Mouse (Mus musculus): ENCODE results near the gene Mfn2. TPM values are rescaled to one million over a fixed set of nuclear protein-coding genes. Genes with fewer than 3 reads are reported as not detected.
A peak's percentile ranks its signal among the peaks of the same experiment; 100 is the strongest.

Mfn2 gene
- 55.3 and 60.2 TPM in 2 replicates for polyA plus RNA-seq (2011; ENCODE audit: insufficient read length, low read depth, missing spikeins)

GRCm38 (mm10) chr4:147904313-147905089 is at the start of gene Mfn2:
Gene Mfn2, minus strand, starts transcription at chr4:147904704.
- Histone ChIP-seq H3K4me3 (ENCODE audit: insufficient read depth, low read length) (peak within 1 kb of the TSS; percentile 70), H3K4me1 (ENCODE audit: control insufficient read depth, insufficient read depth, low read length) (peaks cover 12% of the 10 kb centered on the region; the same call in 1 of the 2 replicates), H3K27ac (ENCODE audit: insufficient read depth, low read length) (peak within 1 kb of the TSS; percentile 72)
- TF ChIP-seq CTCF (IDR thresholded peaks at IDR 0.05; ENCODE audit: borderline replicate concordance, insufficient read depth, low read length) (no peak), POLR2A (IDR thresholded peaks at IDR 0.05; ENCODE audit: low read depth, low read length) (peak; percentile 64; the same call in 1 of the 2 replicates)

GRCm38 (mm10) chr4:147953590-147953989 is 49.1 kb upstream of the Mfn2 start:
- no peak for TF ChIP-seq CTCF (IDR thresholded peaks at IDR 0.05; ENCODE audit: borderline replicate concordance, insufficient read depth, low read length)
- TF ChIP-seq POLR2A (IDR thresholded peaks at IDR 0.05; ENCODE audit: low read depth, low read length) = no peak
- Histone ChIP-seq H3K27ac (ENCODE audit: insufficient read depth, low read length) (no peak overlapping the region), H3K4me1 (ENCODE audit: control insufficient read depth, insufficient read depth, low read length) (no peaks in the 10 kb centered on the region), H3K4me3 (ENCODE audit: insufficient read depth, low read length) (no peak overlapping the region)

GRCm38 (mm10) chr4:147947511-147947910 is 43.0 kb upstream of the Mfn2 start:
- H3K27ac ChIP-seq (ENCODE audit: insufficient read depth, low read length) = no peak overlapping the region
- H3K4me3 ChIP-seq (ENCODE audit: insufficient read depth, low read length) = no peak overlapping the region
- no peak for TF ChIP-seq CTCF (IDR thresholded peaks at IDR 0.05; ENCODE audit: borderline replicate concordance, insufficient read depth, low read length)
- no peak for TF ChIP-seq POLR2A (IDR thresholded peaks at IDR 0.05; ENCODE audit: low read depth, low read length)
- no peaks in the 10 kb centered on the region for H3K4me1 ChIP-seq (ENCODE audit: control insufficient read depth, insufficient read depth, low read length)

DNA sequence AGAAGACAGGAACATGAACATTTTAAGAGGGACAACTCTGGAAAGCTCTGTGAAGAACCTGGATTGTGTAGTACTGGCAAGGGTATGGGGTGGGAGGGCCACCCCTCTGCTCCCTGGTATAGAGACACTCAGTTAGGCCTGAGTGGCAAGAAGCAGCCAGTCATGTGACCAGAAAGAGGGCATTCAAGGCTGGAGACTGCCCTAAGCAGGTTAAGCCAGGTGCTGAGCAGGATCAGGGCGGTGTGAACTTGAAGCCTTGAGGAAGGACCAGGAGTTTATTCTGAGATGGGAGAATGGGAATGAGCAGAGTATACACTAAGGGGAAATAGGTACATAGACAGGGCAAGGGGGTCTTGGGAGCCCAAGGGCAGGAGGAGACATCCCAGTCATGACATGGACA is 38.5 kb upstream of the Mfn2 start:
- TF ChIP-seq POLR2A (IDR thresholded peaks at IDR 0.05; ENCODE audit: low read depth, low read length) = no peak
- no peak for TF ChIP-seq CTCF (IDR thresholded peaks at IDR 0.05; ENCODE audit: borderline replicate concordance, insufficient read depth, low read length)
- Histone ChIP-seq H3K4me1 (ENCODE audit: control insufficient read depth, insufficient read depth, low read length) (peaks cover 10% of the 10 kb centered on the region; the same call in 1 of the 2 replicates), H3K27ac (ENCODE audit: insufficient read depth, low read length) (no peak overlapping the region), H3K4me3 (ENCODE audit: insufficient read depth, low read length) (no peak overlapping the region)

- H3K4me3 ChIP-seq (ENCODE audit: insufficient read depth, low read length) = peak overlapping the region; percentile 88
- peaks cover 11% of the 10 kb centered on the region; the same call in 1 of the 2 replicates for H3K4me1 ChIP-seq (ENCODE audit: control insufficient read depth, insufficient read depth, low read length)
- no peak overlapping the region for H3K27ac ChIP-seq (ENCODE audit: insufficient read depth, low read length)
- no peak for TF ChIP-seq POLR2A (IDR thresholded peaks at IDR 0.05; ENCODE audit: low read depth, low read length)
- no peak for TF ChIP-seq CTCF (IDR thresholded peaks at IDR 0.05; ENCODE audit: borderline replicate concordance, insufficient read depth, low read length)
Observed at GRCm38 (mm10) chr4:147941045-147942020, 36.8 kb upstream of the Mfn2 start.

DNA sequence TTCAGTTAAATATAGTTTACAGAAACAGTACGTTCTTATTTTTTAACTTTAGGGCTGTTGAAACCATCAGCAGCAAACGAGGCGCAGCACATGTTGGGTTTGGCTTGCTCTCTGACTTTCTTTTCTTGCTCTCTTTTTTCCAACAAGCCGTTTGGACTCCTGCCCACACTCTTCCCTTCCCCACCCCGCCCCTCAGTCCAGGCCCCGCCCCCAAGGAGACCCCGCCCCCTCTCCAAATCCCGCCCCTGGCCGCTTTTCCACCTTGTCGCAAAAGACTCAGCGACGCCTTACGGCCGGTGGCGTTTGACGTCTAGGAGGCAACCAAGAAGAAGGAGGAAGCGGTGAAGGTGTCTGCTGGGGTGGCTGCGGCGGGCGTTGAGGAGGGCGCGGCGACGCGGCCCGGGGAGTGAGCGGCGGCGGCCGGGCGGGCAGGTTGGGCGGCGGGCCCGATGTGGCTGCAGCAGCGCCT is 36.1 kb upstream of the Mfn2 start, which contains the start of gene 2510039O18Rik:
2510039O18Rik (plus strand) TSS at position 320 of the 469 bp plus-strand sequence.
- TF ChIP-seq POLR2A (IDR thresholded peaks at IDR 0.05; ENCODE audit: low read depth, low read length) (peak; percentile 87), CTCF (IDR thresholded peaks at IDR 0.05; ENCODE audit: borderline replicate concordance, insufficient read depth, low read length) (no peak)
- Histone ChIP-seq H3K4me3 (ENCODE audit: insufficient read depth, low read length) (peak within 1 kb of the TSS; percentile 88), H3K27ac (ENCODE audit: insufficient read depth, low read length) (peak within 1 kb of the TSS; percentile 78), H3K4me1 (ENCODE audit: control insufficient read depth, insufficient read depth, low read length) (peaks cover 11% of the 10 kb centered on the region; the same call in 1 of the 2 replicates)

GRCm38 (mm10) chr4:147940111-147940510 is 35.6 kb upstream of the Mfn2 start:
- Histone ChIP-seq H3K4me3 (ENCODE audit: insufficient read depth, low read length) (no peak overlapping the region), H3K27ac (ENCODE audit: insufficient read depth, low read length) (peak overlapping the region; percentile 78), H3K4me1 (ENCODE audit: control insufficient read depth, insufficient read depth, low read length) (peaks cover 11% of the 10 kb centered on the region; the same call in 1 of the 2 replicates)
- TF ChIP-seq POLR2A (IDR thresholded peaks at IDR 0.05; ENCODE audit: low read depth, low read length) (no peak), CTCF (IDR thresholded peaks at IDR 0.05; ENCODE audit: borderline replicate concordance, insufficient read depth, low read length) (no peak)

- Histone ChIP-seq H3K4me3 (ENCODE audit: insufficient read depth, low read length) (no peak overlapping the region), H3K27ac (ENCODE audit: insufficient read depth, low read length) (no peak overlapping the region; the same call in 1 of the 2 replicates), H3K4me1 (ENCODE audit: control insufficient read depth, insufficient read depth, low read length) (peaks cover 11% of the 10 kb centered on the region; the same call in 1 of the 2 replicates)
- no peak for TF ChIP-seq CTCF (IDR thresholded peaks at IDR 0.05; ENCODE audit: borderline replicate concordance, insufficient read depth, low read length)
- TF ChIP-seq POLR2A (IDR thresholded peaks at IDR 0.05; ENCODE audit: low read depth, low read length) = no peak
Observed at GRCm38 (mm10) chr4:147938148-147939096, 33.9 kb upstream of the Mfn2 start.
